Mouse (Mus musculus) G1E (cell line): ENCODE measurements at regions not wholly inside any gene's neighbourhood (a gene's known extent, or its start where the extent isn't known, plus 50 kb on each side); places are given as distances from the start of the nearest gene placed in this dataset.

ENCODE experiments used
- CTCF ChIP-seq: IDR thresholded peaks from 2 replicates; pipeline ENCODE4 v1.5.1; 2012; ENCODE audit warnings: low read depth, low read length, inconsistent platforms, mixed read lengths
- GATA1 ChIP-seq: IDR thresholded peaks from 2 replicates; pipeline ENCODE4 v1.6.1; 2012; ENCODE audit warnings: borderline replicate concordance, low read length, inconsistent platforms, mixed read lengths

DNA sequence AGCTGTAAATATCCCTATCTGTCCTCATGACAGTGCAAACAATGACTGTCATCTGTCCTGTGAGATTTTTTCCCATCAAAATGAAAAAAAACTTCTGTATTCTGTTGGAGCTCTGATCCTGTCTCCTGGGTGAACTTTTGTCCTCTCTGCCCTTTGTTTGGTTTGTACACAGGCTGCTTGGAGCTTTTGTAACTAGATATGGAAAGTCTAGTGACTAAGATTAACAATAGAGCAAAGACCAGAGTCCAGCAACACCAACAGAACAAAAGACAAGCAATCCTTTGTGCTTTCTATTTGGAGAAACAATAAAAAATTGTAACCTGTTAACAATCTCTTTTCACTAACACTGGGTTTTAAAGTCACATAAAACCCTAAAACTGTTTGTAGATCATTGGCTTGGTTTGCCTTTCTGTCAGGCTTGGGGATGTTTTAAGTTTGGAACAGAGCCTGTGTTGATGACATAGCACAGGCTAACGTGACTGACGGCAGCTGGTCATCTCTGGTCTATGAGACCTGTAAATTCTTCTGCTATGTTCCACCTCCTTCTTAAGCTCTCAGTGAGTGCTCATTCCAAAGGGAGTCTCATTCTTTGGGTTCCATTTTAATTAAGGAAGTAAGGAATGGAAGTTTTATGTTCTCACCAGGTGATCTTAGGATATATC, 219.8 kb downstream of the Gm9733 start:
- TF ChIP-seq CTCF (no peak), GATA1 (no peak)
